Mouse (Mus musculus): ENCODE results near the gene Lgr5. TPM values are rescaled to one million over a fixed set of nuclear protein-coding genes. Genes with fewer than 3 reads are reported as not detected.

The Lgr5 gene
- total RNA-seq (2021), result 10 to 100 TPM; 33.8 to 33.9 TPM
- long read RNA-seq, experiment 1, partial matches to known transcripts, result 0 of 4 reads
- long read RNA-seq, experiment 1, other reads (novel, unspliced or antisense), result 4 of 4 reads
- long read RNA-seq, experiment 2, full-length matches to known transcripts, result 6 of 11 reads
- long read RNA-seq, experiment 2, partial matches to known transcripts, result 5 of 11 reads
- long read RNA-seq, experiment 2, other reads (novel, unspliced or antisense), result 0 of 11 reads

DNA sequence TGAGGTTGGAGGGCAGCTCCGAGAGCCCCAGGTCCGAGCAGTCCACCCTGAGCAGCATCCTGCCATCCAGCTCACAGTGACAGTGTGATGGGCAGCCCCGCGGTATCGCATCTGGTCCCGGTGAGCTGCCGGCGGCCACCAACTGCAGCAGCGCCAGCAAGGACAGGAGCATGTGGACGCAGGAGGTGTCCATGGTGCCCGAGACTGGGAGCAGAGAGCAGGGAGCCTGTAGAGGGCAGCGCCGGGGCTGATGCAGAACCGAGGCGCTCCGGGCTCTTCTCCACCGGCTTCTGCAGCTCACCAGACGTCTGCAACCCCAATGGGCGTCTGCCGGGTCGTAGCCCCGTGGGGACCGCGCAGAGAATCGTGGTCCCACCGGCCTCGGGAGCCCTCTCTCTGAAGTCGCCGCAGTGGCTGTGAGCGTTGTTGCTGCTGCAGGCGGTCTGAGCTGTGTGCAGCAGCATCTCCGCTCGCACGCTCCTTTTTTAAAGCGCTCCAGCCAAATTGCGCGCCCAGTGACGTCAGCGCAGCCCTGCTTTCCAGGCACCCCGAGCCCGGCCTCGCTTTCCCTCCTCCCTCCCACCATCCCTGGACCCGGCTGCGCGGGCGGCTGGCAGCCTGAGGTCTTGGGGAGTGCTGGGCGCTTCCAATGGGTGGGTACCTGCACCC lies at the start of gene Lgr5:
TSS of gene Lgr5 (minus strand) at position 480 of the 669 bp plus-strand sequence.
- DNase-seq (ENCODE audit: low spot score in 2 of 2), result peak; percentile 14 to 26

DNA sequence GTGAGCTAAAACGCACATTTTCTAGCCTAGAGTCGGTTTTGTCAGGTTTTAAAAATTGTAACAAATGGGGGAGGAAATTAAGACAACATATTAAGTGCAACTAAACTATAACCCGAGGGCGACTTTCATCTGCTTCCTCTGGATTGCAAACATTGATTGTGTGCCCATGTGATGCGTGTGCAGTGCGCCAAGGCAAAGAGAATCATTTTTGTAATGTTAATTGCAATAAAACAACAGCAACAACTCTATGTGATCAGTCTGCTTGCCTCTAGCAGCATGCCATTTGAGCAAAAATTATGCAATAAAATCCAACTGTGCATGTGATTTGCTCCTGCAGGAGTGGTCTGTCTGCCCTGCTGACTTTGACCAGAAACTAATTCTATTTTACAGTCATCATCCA lies 39.1 kb upstream of the Lgr5 start:
- no peak for DNase-seq (ENCODE audit: low spot score in 2 of 2)

DNA sequence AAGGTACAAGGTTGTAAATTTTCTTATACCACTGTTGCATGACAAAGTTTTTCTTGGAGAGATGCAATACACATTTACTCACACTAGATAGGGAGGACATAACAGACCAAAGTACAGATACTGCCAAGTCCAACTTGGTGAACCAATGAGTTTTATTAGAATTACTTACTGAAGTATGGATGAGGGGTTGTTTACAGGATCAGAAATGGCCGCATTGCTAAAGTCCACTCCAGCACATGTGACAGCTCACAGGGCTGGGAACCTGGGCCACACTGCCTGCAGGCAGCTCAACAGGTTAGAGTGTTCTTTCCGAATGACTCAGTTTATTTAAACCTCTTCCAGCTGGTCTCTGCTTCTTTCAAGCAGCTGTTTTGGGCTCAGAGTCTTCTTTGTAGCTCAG lies 37.4 kb upstream of the Lgr5 start:
- no peak for DNase-seq (ENCODE audit: low spot score in 2 of 2)

DNA sequence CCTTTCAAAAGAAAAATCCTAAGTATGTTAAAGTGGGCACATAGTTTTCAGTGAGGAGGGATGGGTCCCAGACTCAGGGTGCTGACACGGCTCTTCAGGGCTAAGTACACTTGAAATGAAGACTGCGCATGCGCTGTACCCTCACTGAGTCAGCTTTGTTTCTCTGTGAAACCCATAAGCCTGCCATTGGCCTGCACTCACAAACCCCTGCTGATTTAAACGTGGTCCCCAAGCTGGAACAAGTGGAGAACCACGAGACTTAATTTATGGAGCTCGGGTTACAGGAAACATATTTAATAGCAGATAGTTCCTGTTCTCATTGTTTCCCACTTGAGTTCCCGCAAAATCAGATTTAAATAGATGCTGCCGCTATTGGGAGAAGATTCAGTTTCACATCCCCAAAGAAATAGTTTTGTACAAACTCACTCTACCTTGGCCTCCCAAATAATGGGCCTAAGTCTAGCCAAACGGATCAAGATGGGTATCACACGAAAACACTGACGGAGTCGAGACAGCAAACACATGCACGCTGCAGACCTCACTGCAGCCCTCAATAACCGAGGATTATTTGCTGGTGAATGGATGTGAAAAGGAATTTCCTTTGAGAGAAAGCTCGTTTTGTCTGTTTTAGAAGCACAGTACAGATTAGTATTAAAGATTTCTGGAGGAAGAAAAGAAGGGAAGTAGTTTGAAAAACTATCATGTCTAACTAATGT lies 36.5 kb upstream of the Lgr5 start:
- DNase-seq (ENCODE audit: low spot score in 2 of 2), result no peak

DNA sequence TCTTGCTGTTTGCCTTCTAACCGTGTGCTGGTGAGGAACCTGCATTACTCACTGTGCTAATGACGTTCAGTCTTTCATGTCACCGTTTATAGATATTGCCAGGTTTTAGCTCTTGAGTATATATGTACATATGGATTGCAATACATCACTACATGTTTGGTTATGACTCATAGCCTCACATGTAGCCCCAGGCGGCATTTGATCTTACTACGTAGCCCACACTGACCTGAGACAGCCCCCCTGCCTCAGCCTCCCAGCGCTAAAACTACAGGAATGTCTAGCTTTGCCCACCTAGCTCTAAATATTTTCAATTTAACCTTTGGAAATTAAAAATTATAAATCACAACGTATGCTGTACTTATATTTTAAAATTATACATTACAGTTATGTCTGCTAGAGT lies 35.9 kb upstream of the Lgr5 start:
- no peak for DNase-seq (ENCODE audit: low spot score in 2 of 2)

DNA sequence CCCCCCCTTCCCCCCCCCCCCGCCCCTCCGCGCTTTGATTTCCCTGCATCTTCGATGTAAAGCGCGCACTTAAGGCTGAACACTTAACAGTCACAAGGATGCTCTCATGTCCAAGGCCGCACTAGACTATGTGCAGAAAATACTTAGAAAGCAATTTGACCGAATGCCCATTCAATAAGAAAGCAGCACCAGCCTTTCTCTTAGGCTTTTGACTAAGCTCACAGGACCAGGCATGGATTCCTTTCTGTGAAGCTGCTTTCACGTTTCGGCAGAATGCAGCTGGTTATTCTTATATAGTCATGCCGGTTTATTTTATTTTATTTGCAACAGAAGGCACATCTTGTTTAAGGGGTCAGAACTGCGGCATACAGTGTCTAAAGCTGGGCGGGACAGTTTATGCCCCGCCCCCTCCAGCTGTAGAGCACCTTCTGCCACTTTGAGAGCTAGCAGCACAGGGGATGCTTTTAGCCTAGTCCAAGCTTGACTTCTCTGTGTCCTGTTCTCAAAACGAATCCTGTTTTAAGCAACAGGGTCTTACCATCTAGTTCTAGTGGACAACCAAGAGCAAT lies 30.8 kb upstream of the Lgr5 start:
- DNase-seq (ENCODE audit: low spot score in 2 of 2), result no peak

DNA sequence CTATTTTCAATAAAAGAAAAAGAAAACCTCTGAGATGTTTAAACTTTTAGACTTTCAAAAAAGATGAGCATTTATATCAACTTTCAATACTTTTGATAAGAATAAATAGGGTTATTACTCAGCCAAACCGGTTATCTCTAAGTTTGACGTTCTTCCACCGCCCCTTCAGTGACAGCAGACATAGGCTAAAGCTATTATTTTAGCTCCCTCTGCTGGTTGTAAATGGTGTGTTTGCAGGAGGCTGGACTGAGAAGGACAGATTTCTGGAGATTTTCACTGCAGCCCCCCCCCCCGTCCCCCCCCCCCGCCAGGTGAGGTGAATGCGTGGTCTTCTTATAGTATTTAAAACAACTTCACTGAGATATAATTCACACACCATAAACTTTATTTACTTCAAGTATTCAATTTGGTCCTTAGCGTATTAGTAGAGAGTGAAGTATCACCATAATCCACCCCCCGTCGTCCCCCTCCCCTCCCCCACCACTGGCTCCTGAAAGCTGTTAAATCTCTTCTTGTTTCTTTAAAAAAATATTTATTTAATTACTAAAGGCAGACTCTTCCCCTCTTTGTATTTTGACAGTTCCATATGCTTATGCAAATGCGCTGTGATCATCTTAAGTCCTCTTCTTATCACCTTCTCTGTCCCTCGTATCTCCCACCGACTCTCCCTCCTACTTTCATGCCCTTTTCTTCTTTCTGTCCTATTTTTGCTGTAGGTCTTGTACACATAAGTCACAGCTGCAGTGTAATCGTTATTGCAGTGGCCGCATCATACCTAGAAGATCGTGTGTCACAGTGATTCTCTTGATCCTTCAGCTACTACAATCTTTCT lies 30.1 kb upstream of the Lgr5 start:
- DNase-seq (ENCODE audit: low spot score in 2 of 2), result no peak

DNA sequence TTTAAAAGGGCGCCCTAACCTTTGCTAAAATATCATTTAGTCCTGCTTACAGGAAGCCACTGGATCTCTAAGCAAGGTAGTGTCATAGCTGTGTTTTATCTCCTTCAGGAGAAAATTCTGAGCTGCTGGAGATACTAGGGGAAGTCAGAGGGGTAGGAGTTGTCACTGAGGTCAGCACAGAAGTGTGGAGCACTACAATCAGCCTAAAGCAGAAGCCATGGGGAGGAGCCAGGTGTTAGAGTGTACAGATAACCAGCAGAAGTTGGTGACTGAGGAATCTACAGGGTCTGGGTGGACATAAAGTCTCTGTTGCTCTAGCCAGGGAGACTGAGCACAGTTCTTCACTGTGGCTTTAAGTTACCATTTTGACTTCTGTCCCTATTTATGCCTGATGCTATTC lies 8.2 kb upstream of the Lgr5 start:
- DNase-seq (ENCODE audit: low spot score in 2 of 2), result no peak

DNA sequence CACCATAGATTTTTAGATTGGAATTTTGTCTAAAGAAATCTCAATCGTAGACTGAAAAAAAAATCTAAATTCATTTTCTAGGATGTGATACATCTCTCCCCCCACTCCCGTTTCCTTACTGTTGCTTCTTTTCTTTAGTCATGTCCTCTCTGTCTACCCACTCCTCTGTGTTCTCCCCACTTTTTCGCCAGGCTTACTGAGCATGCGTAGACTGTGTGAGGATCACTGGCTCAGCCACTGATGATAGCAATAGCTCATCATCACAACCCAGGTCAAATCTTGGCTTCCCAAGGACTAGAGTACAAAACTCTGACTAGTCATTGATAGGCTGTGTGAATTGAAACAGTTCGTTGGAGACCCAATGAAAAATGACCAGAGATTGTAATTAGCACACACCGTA lies 6.1 kb upstream of the Lgr5 start:
- no peak for DNase-seq (ENCODE audit: low spot score in 2 of 2)

DNA sequence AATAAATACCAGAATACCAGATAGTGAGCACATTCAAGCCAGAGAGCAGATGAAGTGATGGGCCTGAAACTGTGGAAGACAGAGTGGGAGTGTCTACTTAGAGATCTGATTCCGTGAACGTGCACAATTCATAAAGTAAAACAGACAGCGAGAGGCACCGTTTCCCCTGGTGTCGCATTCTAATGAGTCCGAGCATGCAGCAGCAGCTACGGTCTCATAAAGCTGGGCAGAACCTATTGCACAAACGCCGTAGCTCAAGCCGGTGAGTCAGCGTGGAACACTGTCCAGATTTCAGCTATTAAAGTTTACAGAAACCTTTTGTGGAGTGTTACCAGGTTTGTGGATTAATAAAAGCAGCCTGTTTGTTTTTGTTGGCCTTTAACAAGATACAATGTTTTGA lies 5.6 kb upstream of the Lgr5 start:
- DNase-seq (ENCODE audit: low spot score in 2 of 2), result no peak

DNA sequence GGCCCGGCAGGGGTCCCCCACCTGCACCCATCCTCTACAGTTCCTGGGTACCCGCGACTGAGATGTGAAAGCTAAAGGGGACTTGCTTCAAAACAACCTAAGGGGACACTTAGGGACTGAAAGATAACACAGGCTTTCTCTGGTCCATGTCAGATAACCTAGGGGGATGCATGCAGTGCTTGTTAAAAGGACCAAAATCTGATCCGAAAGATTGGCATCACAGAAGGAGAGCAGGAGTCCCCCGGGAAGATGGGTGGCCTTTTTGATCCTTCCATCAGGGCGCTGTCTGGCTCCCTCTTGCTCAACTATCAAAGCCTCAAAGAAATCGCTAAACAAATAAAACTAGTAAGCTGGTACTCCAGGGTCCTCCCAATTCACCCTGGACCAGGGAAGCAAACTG lies 399 bp upstream of the Lgr5 start:
- DNase-seq (ENCODE audit: low spot score in 2 of 2), result no peak

DNA sequence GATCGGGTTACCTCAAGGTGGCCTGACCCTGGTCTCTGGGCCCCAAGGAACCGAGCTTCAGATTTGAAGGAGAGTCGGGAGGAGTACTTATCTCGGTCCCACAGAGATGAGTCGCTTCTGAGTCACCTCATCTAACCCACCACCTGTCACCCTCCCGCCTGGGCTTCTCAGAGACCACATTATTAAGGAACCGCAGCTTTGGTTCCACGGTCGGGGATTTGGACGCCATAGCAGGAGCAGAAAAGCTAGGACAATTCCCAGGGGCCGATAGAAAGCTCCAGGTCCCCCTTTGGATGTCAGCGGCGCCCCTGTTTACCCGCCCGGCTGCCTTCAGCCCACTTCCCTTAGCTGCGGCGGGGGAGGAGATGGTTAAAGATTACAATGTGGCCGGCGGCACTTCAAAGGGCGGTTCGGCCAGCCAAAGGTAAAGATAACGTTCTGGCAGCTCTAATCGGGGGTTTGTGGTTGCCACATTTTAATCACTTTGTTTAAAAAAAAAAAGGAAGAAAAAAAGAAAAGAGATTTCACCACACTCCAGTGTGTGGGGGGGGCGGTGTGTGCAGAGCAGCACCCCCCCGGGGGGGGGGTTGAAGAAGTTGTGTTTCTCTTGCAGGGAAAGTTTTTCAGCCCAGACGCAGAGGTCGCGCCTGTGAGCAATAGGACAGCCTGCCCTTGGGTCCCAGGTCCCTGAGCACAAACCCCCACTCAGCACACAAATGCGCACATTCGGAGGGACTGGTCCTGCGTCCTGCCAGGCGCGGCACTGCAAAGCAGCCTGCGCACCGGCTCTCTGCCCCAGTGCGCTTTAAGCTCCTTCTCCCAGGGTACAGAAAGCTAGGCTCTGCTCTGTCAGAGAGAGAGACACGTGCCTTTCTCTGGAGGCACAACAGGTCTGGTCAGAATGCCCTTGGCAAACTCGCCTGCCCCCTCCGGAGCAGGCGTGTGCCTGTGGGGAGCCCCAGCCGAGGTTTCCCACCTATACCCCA lies 1.0 kb downstream of the Lgr5 start:
- no peak for DNase-seq (ENCODE audit: low spot score in 2 of 2)

DNA sequence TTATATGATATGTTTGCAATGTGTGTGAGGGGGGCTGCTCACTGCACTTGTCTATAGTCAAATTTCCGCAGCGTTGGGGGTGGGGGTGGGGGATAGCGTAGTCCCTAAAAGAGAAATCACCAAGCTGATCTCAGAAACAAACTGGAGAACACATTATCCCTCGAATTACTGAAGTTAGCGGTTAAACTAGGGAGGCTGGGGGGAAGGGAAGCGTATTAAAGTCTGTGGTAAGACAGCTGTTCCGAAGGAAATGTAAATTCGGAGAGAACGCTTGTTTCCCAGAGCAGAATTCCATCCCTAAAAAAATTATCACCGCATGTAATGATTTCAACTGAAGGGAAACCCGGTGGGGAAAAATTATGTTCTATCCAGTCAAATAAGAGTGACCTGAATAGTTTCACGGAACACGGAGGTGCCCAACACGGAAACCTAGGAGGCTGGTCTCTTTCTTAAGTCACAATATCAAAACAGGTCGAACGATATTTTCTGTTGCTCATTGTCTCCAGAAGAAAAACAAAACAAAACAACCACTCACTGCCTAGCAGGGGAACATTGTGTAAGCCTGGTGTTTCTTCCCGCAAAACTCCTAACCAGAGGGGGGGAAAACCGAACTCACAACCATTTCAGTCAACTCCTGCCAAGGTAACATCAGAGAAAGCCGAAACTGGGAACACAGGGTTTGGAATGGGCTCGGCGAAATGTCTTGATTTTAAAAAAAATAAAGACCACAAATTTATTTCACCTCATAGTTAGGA lies 1.9 kb downstream of the Lgr5 start:
- no peak for DNase-seq (ENCODE audit: low spot score in 2 of 2)

DNA sequence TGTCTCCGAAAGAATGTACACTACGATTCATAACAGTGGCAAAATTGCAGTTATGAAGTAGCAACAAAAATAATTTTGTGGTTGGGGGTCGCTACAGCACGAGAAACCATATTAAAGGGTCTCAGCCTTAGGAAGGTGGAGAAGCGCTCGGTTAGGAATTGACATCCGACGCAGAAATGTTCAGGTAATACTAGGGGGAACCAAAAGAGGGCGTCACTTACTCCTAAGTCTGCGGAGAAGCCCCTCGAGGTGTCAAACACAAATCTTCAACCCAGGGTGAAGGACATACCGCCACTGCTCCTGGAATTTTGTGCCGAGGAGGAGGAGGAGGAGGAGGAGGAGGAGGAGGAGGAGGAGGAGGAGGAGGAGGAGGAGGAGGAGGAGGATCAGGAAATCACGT lies 2.9 kb downstream of the Lgr5 start:
- DNase-seq (ENCODE audit: low spot score in 2 of 2), result no peak

DNA sequence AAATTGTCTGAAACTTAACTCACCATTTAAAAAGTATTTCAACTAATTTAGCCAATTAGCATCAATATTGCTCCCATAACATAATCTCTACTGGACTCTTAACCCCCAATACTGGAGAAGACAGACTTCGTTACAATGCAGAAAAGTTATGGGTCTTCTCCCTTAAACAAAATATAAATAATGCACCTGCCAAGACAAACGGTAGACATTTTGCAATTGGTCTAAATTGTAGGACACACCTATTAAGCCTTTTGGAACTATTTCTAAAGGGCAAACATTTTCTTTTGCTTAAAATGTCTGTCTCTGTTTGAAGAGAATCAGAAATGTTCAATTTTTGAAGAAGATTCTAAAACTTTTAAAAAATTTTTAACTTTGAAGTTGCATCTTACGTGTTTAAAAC lies 4.5 kb downstream of the Lgr5 start:
- no peak for DNase-seq (ENCODE audit: low spot score in 2 of 2)

DNA sequence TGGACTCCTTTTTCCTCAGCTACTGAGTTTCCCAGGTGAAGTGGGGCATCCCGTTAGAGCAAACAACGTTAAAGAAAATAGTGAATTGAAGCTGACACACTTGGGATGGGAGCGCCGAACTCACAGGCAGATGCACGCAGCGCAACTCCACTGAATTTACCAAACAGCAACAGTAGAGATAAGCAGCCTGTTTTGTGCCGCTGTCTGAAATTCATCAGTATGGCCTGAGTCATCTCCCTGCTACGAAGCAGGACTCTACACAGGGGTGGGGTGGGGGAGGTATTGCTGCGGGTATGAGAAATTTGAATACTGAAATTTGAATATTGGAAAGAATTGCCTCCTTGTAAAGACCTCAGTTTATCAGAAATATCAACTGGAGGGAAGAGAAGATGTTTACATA lies 5.6 kb downstream of the Lgr5 start:
- DNase-seq (ENCODE audit: low spot score in 2 of 2), result no peak

DNA sequence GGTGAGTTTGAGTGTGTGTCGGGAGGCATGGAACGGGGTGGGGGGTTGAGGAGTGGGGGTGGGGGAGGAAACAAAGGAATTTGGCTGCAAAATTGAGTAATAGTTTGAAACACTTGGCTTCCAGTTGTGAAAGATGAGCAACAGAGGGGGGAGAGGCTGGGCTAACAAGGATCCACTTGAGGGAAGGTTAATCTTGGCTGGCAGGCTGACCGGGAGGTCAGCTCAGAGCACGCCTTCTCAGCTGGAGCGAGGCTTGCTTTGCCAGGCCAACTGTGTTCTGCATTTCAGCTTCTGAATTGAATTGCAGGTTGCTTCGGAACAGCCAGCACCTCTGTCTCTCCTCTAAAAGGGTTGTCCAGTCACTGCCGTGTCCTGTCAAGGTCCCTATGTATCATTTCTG lies 8.1 kb downstream of the Lgr5 start:
- no peak for DNase-seq (ENCODE audit: low spot score in 2 of 2)

DNA sequence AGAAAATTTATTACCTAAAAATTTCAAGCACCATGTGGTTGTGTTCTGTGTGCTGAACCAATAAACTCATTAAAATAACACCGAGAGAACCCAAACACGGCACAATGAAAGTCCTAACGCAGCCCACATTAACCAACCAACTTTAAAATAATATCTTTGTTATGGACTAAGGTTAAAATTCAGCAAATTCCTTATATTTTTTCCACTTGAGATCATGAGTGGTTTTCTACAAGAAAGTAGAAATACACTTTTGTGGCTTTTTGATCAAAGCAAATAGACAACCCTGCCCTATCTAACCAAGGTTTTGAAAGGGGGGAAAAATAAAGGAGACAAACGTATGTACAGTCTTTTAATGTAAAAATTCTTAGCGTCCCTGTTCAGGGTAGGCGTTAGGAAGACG lies 8.5 kb downstream of the Lgr5 start:
- no peak for DNase-seq (ENCODE audit: low spot score in 2 of 2)

DNA sequence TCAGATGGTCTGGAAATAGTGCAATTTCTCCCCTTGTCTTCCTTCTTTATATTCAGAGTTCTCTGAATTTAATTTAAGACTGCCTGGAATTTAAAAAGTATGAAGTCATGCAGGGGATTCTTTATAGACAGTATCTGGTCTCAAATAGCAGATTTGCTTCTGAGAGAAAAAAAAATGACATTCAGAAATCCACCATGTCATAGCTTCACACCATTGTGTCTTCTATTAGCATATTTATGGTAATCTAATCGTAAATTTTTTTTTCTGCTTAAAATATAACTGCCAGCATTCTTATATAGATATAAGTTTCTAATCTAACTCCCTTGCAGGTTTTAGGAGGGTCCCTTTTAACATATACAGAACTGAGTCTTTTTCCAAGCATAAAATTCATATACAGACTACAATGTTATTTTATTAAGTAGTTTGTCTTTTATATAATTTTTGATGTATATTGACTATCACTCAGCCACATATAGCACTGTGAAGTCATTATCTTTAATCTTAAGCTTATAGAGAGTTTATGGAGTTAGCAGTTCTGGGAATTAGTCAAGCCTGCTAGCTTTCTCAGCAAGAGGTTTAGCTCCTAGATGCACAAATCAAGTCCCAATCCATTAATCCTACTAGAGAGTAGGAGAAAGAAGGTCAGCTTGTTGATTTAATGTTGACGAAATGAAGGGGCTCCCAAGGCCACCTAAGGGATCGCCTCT lies 15.7 kb downstream of the Lgr5 start:
- DNase-seq (ENCODE audit: low spot score in 2 of 2), result no peak

All from adrenal gland, postnatal 4 days (tissue).